Mouse (Mus musculus) embryonic facial prominence, embryonic 14.5 days (tissue): ENCODE measurements around the gene Igf2bp3. TPM values are rescaled to one million over a fixed set of nuclear protein-coding genes. Genes with fewer than 3 reads are reported as not detected.
A peak's percentile ranks its signal among the peaks of the same experiment; 100 is the strongest.

Source experiments
- ATAC-seq: fragments of 200-750 bp; cut with Nextera tagmentation; 2 replicates; pipeline ENCODE4 v1.8.0; 2017; ENCODE audit warnings: low read depth, moderate number of reproducible peaks, moderate TSS enrichment
- DNase-seq: peaks from one replicate; pipeline ENCODE4 v3.0.0-alpha.2; 2015; ENCODE audit warnings: low spot score
- H3K27ac ChIP-seq: fragments of 300-500 bp; sonication (generic); replicated peaks from 2 replicates; pipeline ENCODE4 v1.5.1; 2014; ENCODE audit warnings: low read depth, mild to moderate bottlenecking, low read length, moderate library complexity
- H3K27me3 ChIP-seq: fragments of 300-500 bp; sonication (generic); replicated peaks from 2 replicates; pipeline ENCODE4 v1.6.1; 2014; ENCODE audit warnings: low read length; ENCODE audit not compliant: control insufficient read depth, insufficient read depth
- H3K36me3 ChIP-seq: fragments of 300-500 bp; sonication (generic); 2 replicates; pipeline ENCODE4 v1.6.1; 2014; ENCODE audit warnings: low read length, mixed read lengths; ENCODE audit not compliant: control insufficient read depth, insufficient read depth
- H3K4me1 ChIP-seq: fragments of 300-500 bp; sonication (generic); 2 replicates; pipeline ENCODE4 v1.6.1; 2014; ENCODE audit warnings: antibody characterized with exemption, low read length; ENCODE audit not compliant: control insufficient read depth, insufficient read depth
- H3K4me2 ChIP-seq: fragments of 300-500 bp; sonication (generic); 2 replicates; pipeline ENCODE4 v1.6.1; 2014; ENCODE audit warnings: low read depth, mild to moderate bottlenecking, low read length, moderate library complexity, mixed read lengths
- H3K4me3 ChIP-seq: fragments of 300-500 bp; sonication (generic); 2 replicates; pipeline ENCODE4 v1.5.1; 2014; ENCODE audit warnings: low read depth, mild to moderate bottlenecking, low read length
- H3K9ac ChIP-seq: fragments of 300-500 bp; sonication (generic); 2 replicates; pipeline ENCODE4 v1.6.1; 2014; ENCODE audit warnings: low read depth, mild to moderate bottlenecking, low read length, moderate library complexity, mixed read lengths
- H3K9me3 ChIP-seq: fragments of 300-500 bp; sonication (generic); 2 replicates; pipeline ENCODE4 v1.6.1; 2016; ENCODE audit warnings: low read length; ENCODE audit not compliant: control insufficient read depth
- WGBS: fragments of 180-500 bp; shearing (Covaris S2); extraction: QIAGEN DNeasy Blood & Tissue Kit; methylation state at CpG from one replicate; pipeline ENCODE4 v1.1.7; 2014; 5-methylcytosine and 5-hydroxymethylcytosine counted together
- polyA plus RNA-seq: library from polyadenylated mRNA; unstranded; fragments of >200 nt; fragmentation: Nextera tagmentation; extraction: Ambion mirVana; gene quantifications from 2 replicates; pipeline ENCODE4 v1.2.1, GENCODE M21; 2014

The Igf2bp3 gene
- polyA plus RNA-seq, 1 experiment from 2014 or later: 49.4 TPM

GRCm38 (mm10) chr6:49251199-49251598, 36.4 kb upstream of the Igf2bp3 start:
- WGBS: 95% methylated on average over 2 of the region's 2 CpGs
- Histone ChIP-seq H3K27ac (no peak overlapping the region), H3K9me3 (no peaks in the 10 kb centered on the region), H3K27me3 (no peaks in the 10 kb centered on the region), H3K4me2 (no peak overlapping the region), H3K4me1 (no peaks in the 10 kb centered on the region), H3K36me3 (peaks cover 53% of the 10 kb centered on the region), H3K4me3 (no peak overlapping the region), H3K9ac (no peak overlapping the region)
- no peak for ATAC-seq
- DNase-seq: no peak

DNA sequence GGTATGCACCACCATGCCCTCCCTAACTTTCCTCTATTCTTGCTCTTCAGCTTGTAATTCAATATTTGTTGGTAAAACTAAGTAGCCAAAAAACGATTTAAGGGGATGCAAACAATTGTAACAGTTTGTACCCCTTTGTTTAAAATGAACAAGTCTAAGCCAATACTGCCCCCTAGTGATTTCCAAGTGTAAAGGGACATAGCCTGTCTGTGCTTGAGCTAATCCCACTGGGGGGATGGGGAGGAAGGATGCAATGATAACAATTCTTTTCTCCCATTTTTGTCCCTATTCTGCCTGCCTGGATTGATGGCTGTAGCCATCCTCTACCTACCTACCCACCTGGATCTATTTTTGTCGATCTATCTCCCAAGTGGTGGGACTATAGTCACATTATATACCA, 32.5 kb upstream of the Igf2bp3 start:
- peak; percentile 85 for DNase-seq

DNA sequence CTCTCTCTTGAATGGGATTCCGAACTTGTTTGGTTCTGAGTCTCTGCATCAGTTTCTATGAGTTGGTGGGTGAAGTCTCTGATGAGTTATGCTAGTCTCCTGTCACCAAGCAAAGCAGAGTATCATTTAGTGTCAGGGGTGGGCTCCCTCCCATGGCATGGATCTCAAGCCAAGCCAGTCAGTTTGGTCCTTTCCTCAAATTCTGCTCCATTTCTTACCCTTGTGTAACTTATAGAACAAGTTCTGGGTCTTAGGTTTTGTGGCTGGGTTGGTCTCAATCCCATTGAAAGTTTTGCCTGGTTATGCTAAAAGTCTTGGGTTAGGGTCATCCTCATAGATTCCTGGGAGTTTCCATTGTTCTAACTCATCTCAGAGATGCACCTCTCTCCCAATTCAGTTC, 27.6 kb upstream of the Igf2bp3 start:
- Histone ChIP-seq H3K4me3 (no peak overlapping the region), H3K9ac (no peak overlapping the region), H3K27me3 (no peaks in the 10 kb centered on the region), H3K27ac (no peak overlapping the region), H3K36me3 (peaks cover 45% of the 10 kb centered on the region), H3K9me3 (no peaks in the 10 kb centered on the region), H3K4me2 (no peak overlapping the region), H3K4me1 (0 out of 2 replicates have a peak, but pooled peaks cover 3% of the 10 kb centered on the region)
- WGBS: 71% methylated on average over 1 of the region's 1 CpGs
- ATAC-seq (no peak), DNase-seq (no peak)

More for the DNA sequence above, 32.5 kb upstream of the Igf2bp3 start:
- no peak overlapping the region for H3K27ac ChIP-seq
- ATAC-seq: no peak
- no peaks in the 10 kb centered on the region for H3K9me3 ChIP-seq
- no peak overlapping the region for H3K4me3 ChIP-seq
- no peak overlapping the region for H3K9ac ChIP-seq
- peaks cover 84% of the 10 kb centered on the region for H3K36me3 ChIP-seq
- H3K4me1 ChIP-seq: no peaks in the 10 kb centered on the region
- no peak overlapping the region for H3K4me2 ChIP-seq
- no peaks in the 10 kb centered on the region for H3K27me3 ChIP-seq
- WGBS: 58% methylated on average over 2 of the region's 2 CpGs

DNA sequence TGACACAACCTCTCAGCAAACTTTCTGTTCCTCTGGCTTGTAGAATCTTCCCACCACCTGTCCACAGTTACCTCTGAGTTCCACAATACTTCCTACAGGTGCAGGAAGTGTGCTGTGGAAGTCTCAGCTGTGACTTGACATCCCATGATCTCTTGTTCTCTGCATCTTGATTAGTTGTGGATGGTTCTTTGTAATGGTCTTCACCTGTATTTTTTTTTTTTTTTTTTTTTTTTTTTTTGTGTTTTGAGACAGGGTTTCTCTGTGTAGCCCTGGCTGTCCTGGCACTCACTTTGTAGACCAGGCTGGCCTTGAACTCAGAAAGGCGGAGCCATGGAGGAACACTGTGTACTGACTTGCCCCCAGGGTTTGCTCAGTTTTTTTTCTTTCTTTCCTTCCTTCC, 26.8 kb upstream of the Igf2bp3 start:
- peaks cover 42% of the 10 kb centered on the region for H3K36me3 ChIP-seq

GRCm38 (mm10) chr6:49236331-49236730, 21.6 kb upstream of the Igf2bp3 start:
- Histone ChIP-seq H3K4me2 (no peak overlapping the region), H3K4me1 (0 out of 2 replicates have a peak, but pooled peaks cover 3% of the 10 kb centered on the region), H3K4me3 (no peak overlapping the region), H3K9ac (no peak overlapping the region), H3K27ac (no peak overlapping the region), H3K9me3 (no peaks in the 10 kb centered on the region), H3K36me3 (no peaks in the 10 kb centered on the region; the same call in 1 of the 2 replicates), H3K27me3 (no peaks in the 10 kb centered on the region)
- peak; percentile 89 for DNase-seq
- 52% methylated on average over 9 of the region's 9 CpGs for WGBS
- peak; percentile 100 for ATAC-seq

More for the DNA sequence above, 26.8 kb upstream of the Igf2bp3 start:
- H3K9me3 ChIP-seq: no peaks in the 10 kb centered on the region
- no peak overlapping the region for H3K27ac ChIP-seq
- no peak overlapping the region for H3K4me3 ChIP-seq
- no peak overlapping the region for H3K9ac ChIP-seq
- WGBS: 100% methylated on average over 1 of the region's 1 CpGs
- H3K27me3 ChIP-seq: no peaks in the 10 kb centered on the region
- H3K4me1 ChIP-seq: 0 out of 2 replicates have a peak, but pooled peaks cover 3% of the 10 kb centered on the region
- DNase-seq (no peak), ATAC-seq (no peak)
- H3K4me2 ChIP-seq: no peak overlapping the region

GRCm38 (mm10) chr6:49233356-49233755, 18.6 kb upstream of the Igf2bp3 start:
- 47% methylated on average over 4 of the region's 4 CpGs for WGBS
- Histone ChIP-seq H3K4me2 (no peak overlapping the region), H3K9ac (no peak overlapping the region), H3K4me1 (0 out of 2 replicates have a peak, but pooled peaks cover 3% of the 10 kb centered on the region), H3K36me3 (no peaks in the 10 kb centered on the region), H3K9me3 (no peaks in the 10 kb centered on the region), H3K27ac (no peak overlapping the region), H3K27me3 (no peaks in the 10 kb centered on the region), H3K4me3 (no peak overlapping the region)
- no peak for ATAC-seq
- DNase-seq: no peak

GRCm38 (mm10) chr6:49228126-49228679, 13.4 kb upstream of the Igf2bp3 start:
- ATAC-seq: 0 out of 2 replicates have a peak, but pooled peaks have one; percentile 32
- 0 out of 2 replicates have a peak, but pooled peaks cover 2% of the 10 kb centered on the region for H3K4me1 ChIP-seq
- no peak overlapping the region for H3K9ac ChIP-seq
- peak; percentile 58 for DNase-seq
- H3K9me3 ChIP-seq: no peaks in the 10 kb centered on the region
- no peak overlapping the region for H3K4me2 ChIP-seq
- no peaks in the 10 kb centered on the region for H3K27me3 ChIP-seq
- H3K36me3 ChIP-seq: no peaks in the 10 kb centered on the region
- H3K27ac ChIP-seq: no peak overlapping the region
- WGBS: 16% methylated on average over 7 of the region's 7 CpGs
- H3K4me3 ChIP-seq: no peak overlapping the region

GRCm38 (mm10) chr6:49227184-49227735, 12.5 kb upstream of the Igf2bp3 start:
- Histone ChIP-seq H3K27ac (no peak overlapping the region), H3K4me3 (no peak overlapping the region), H3K9me3 (no peaks in the 10 kb centered on the region), H3K36me3 (no peaks in the 10 kb centered on the region), H3K4me1 (0 out of 2 replicates have a peak, but pooled peaks cover 2% of the 10 kb centered on the region), H3K4me2 (peak overlapping the region; percentile 23), H3K27me3 (no peaks in the 10 kb centered on the region), H3K9ac (0 out of 2 replicates have a peak overlapping the region, but pooled peaks have one; percentile 14)
- 8% methylated on average over 15 of the region's 15 CpGs for WGBS
- peak; percentile 70; the same call in 1 of the 2 replicates for ATAC-seq
- peak; percentile 72 for DNase-seq

DNA sequence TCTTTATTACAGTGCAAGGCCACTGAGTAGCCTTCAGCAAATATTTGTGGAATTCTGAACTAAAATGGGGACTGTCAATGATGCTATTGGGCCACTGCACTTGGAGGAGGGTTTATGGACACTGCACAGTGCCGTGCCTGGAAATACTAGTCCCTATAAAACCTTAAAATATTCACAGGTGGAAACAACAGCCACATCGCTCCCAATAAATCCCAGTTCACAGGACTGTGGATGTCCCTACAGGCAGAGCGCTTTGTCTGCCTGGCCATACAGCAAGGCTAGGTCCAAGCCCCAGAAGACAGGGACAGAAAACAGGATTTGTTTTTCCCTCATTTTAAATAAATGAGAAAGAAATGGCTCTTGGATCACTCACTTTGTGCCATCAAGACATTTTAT, 11.0 kb upstream of the Igf2bp3 start:
- ATAC-seq (no peak), DNase-seq (no peak)
- Histone ChIP-seq H3K27ac (no peak overlapping the region), H3K9ac (no peak overlapping the region), H3K4me2 (no peak overlapping the region), H3K4me1 (0 out of 2 replicates have a peak, but pooled peaks cover 2% of the 10 kb centered on the region), H3K9me3 (no peaks in the 10 kb centered on the region), H3K36me3 (no peaks in the 10 kb centered on the region), H3K27me3 (no peaks in the 10 kb centered on the region), H3K4me3 (no peak overlapping the region)
- WGBS: 83% methylated on average over 3 of the region's 3 CpGs
